Mouse (Mus musculus) heart, embryonic 14.5 days (tissue): ENCODE results near the gene Gm2888. TPM values are rescaled to one million over a fixed set of nuclear protein-coding genes. Genes with fewer than 3 reads are reported as not detected.
A peak's percentile ranks its signal among the peaks of the same experiment; 100 is the strongest.
"Not testable (repeated sequence)": the region's sequence is repeated elsewhere in the genome, so short reads cannot be mapped to it uniquely, and the experiment has no call there.

ENCODE experiments used
- ATAC-seq: fragments of 200-750 bp; cut with Nextera tagmentation; 2 replicates; pipeline ENCODE4 v1.8.0; 2017; ENCODE audit warnings: low read depth, moderate TSS enrichment; ENCODE audit not compliant: insufficient number of reproducible peaks, insufficient read depth, low FRiP score
- H3K27ac ChIP-seq, 2 experiments: fragments of 200-500 bp in 1 of 2; fragments of 300-500 bp in 1 of 2; sonication (generic) in 1 of 2; replicated peaks in 1 of 2; 2 replicates each; pipeline ENCODE4 v1.5.1; 2012 to 2014; ENCODE audit warnings: low read depth in 2 of 2, low read length in 2 of 2, control low read depth in 1 of 2, mild to moderate bottlenecking in 1 of 2, mixed read lengths in 1 of 2; ENCODE audit not compliant: control insufficient read depth in 1 of 2, insufficient read depth in 1 of 2
- H3K27me3 ChIP-seq: fragments of 300-500 bp; sonication (generic); 2 replicates; pipeline ENCODE4 v1.6.1; 2014; ENCODE audit warnings: mild to moderate bottlenecking, low read length, control low read depth; ENCODE audit not compliant: control insufficient read depth, insufficient read depth
- H3K36me3 ChIP-seq: fragments of 300-500 bp; sonication (generic); 2 replicates; pipeline ENCODE4 v1.6.1; 2014; ENCODE audit warnings: mild to moderate bottlenecking, control low read depth, low read length, mixed read lengths; ENCODE audit not compliant: control insufficient read depth, insufficient read depth
- H3K4me1 ChIP-seq, 2 experiments: fragments of 200-500 bp in 1 of 2; fragments of 300-500 bp in 1 of 2; sonication (generic) in 1 of 2; 2 replicates each; pipeline ENCODE4 v1.6.1; 2012 to 2014; ENCODE audit warnings: low read length in 2 of 2, control low read depth in 1 of 2, mixed read lengths in 1 of 2; ENCODE audit not compliant: control insufficient read depth in 2 of 2, insufficient read depth in 2 of 2
- H3K4me2 ChIP-seq: fragments of 300-500 bp; sonication (generic); 2 replicates; pipeline ENCODE4 v1.6.1; 2014; ENCODE audit warnings: mild to moderate bottlenecking, low read length
- H3K4me3 ChIP-seq, 2 experiments: fragments of 200-500 bp in 1 of 2; fragments of 300-500 bp in 1 of 2; sonication (generic) in 1 of 2; 2 replicates each; pipeline ENCODE4 v1.5.1; 2012 to 2014; ENCODE audit warnings: low read length in 2 of 2, mild to moderate bottlenecking in 2 of 2, control low read depth in 1 of 2, low read depth in 1 of 2, moderate library complexity in 1 of 2; ENCODE audit not compliant: control insufficient read depth in 1 of 2, insufficient read depth in 1 of 2
- H3K9ac ChIP-seq: fragments of 300-500 bp; sonication (generic); 2 replicates; pipeline ENCODE4 v1.6.1; 2014; ENCODE audit warnings: mild to moderate bottlenecking, low read length
- H3K9me3 ChIP-seq: fragments of 300-500 bp; sonication (generic); 2 replicates; pipeline ENCODE4 v1.6.1; 2016; ENCODE audit warnings: low read length, control low read depth; ENCODE audit not compliant: control insufficient read depth
- WGBS: fragments of 180-500 bp; shearing (Covaris S2); extraction: QIAGEN DNeasy Blood & Tissue Kit; methylation state at CpG from one replicate; pipeline ENCODE4 v1.1.7; 2014; 5-methylcytosine and 5-hydroxymethylcytosine counted together
- polyA plus RNA-seq: library from polyadenylated mRNA; unstranded; fragments of >200 nt; fragmentation: Nextera tagmentation; extraction: Ambion mirVana; gene quantifications from 2 replicates; pipeline ENCODE4 v1.2.1, GENCODE M21; 2014

Gm2888 gene
- polyA plus RNA-seq, result not detected in 2 replicates

GRCm38 (mm10) chr14:3029702-3030101 lies at the start of gene Gm2888:
Gene Gm2888, plus strand, starts transcription at chr14:3030002.
- H3K9me3 ChIP-seq, H3K27ac ChIP-seq, H3K4me2 ChIP-seq, H3K4me3 ChIP-seq, H3K4me1 ChIP-seq, H3K27me3 ChIP-seq, H3K9ac ChIP-seq, H3K36me3 ChIP-seq, ATAC-seq: not testable (repeated sequence)
- 63% methylated on average over 2 of the region's 3 CpGs for WGBS

- H3K4me1 ChIP-seq, H3K36me3 ChIP-seq, ATAC-seq, H3K9me3 ChIP-seq, H3K27me3 ChIP-seq, H3K27ac ChIP-seq: not testable (repeated sequence)
- H3K4me3 ChIP-seq, result peak within 1 kb of the TSS; percentile 46 to 61
- H3K9ac ChIP-seq, result peak within 1 kb of the TSS; percentile 55; the same call in 1 of the 2 replicates
- H3K4me2 ChIP-seq, result peak within 1 kb of the TSS; percentile 70
- 6% methylated on average over 22 of the region's 40 CpGs for WGBS
Observed at GRCm38 (mm10) chr14:3048727-3049512, 19.1 kb downstream of the Gm2888 start, which contains the start of gene Gm2897. Gene Gm2897, plus strand, starts transcription at chr14:3049285.

- not testable (repeated sequence) for H3K27ac ChIP-seq, H3K27me3 ChIP-seq, H3K4me1 ChIP-seq, H3K9me3 ChIP-seq, ATAC-seq, H3K36me3 ChIP-seq
- 2% methylated on average over 11 of the region's 20 CpGs for WGBS
- Histone ChIP-seq H3K4me3 (peak overlapping the region; percentile 46 to 61), H3K4me2 (peak overlapping the region; percentile 70), H3K9ac (peak overlapping the region; percentile 27; the same call in 1 of the 2 replicates)
Observed at GRCm38 (mm10) chr14:3049513-3049800, 19.7 kb downstream of the Gm2888 start.

- not testable (repeated sequence) for H3K27me3 ChIP-seq, H3K9me3 ChIP-seq, H3K9ac ChIP-seq, ATAC-seq, H3K27ac ChIP-seq, H3K36me3 ChIP-seq, H3K4me1 ChIP-seq, H3K4me3 ChIP-seq
- WGBS, result 3% methylated on average over 4 of the region's 8 CpGs
- peak overlapping the region; percentile 70; the same call in 1 of the 2 replicates for H3K4me2 ChIP-seq
Observed at GRCm38 (mm10) chr14:3050087-3050486, 20.3 kb downstream of the Gm2888 start.

Other genes with a start within 250 kb of the Gm2888 start
- 3.9 and 5.0 TPM in 2 replicates for gene Gm2897, start 19.3 kb downstream of the Gm2888 start, polyA plus RNA-seq
- gene Gm10340, start 104.0 kb downstream of the Gm2888 start, polyA plus RNA-seq, result not detected in 2 replicates
- gene Gm5795, start 158.3 kb downstream of the Gm2888 start, polyA plus RNA-seq, result not detected in 2 replicates
- gene D830030K20Rik, start 178.5 kb downstream of the Gm2888 start, polyA plus RNA-seq, result 27.9 and 35.1 TPM in 2 replicates